Mouse (Mus musculus) lung, postnatal 0 days (tissue): ENCODE data around the gene Wap. TPM values are rescaled to one million over a fixed set of nuclear protein-coding genes. Genes with fewer than 3 reads are reported as not detected.

Experiments
- ATAC-seq: fragments of 200-750 bp; cut with Nextera tagmentation; 2 replicates; pipeline ENCODE4 v1.8.0; 2017; ENCODE audit warnings: moderate library complexity
- DNase-seq: peaks from one replicate; pipeline ENCODE4 v3.0.0-alpha.2; 2016; ENCODE audit warnings: low spot score
- H3K27ac ChIP-seq: fragments of 300-500 bp; sonication (generic); 2 replicates; pipeline ENCODE4 v1.5.1; 2014; ENCODE audit warnings: antibody characterized with exemption, mild to moderate bottlenecking, low read length, mixed read lengths
- H3K27me3 ChIP-seq: fragments of 300-500 bp; sonication (generic); replicated peaks from 2 replicates; pipeline ENCODE4 v1.6.1; 2014; ENCODE audit warnings: low read length, mixed read lengths; ENCODE audit not compliant: insufficient read depth
- H3K36me3 ChIP-seq: fragments of 300-500 bp; sonication (generic); 2 replicates; pipeline ENCODE4 v1.6.1; 2014; ENCODE audit warnings: low read length, mixed read lengths; ENCODE audit not compliant: insufficient read depth
- H3K4me1 ChIP-seq: fragments of 300-500 bp; sonication (generic); 2 replicates; pipeline ENCODE4 v1.6.1; 2014; ENCODE audit warnings: antibody characterized with exemption, low read depth, low read length, mixed read lengths; ENCODE audit not compliant: insufficient read depth
- H3K4me2 ChIP-seq: fragments of 300-500 bp; sonication (generic); replicated peaks from 2 replicates; pipeline ENCODE4 v1.6.1; 2014; ENCODE audit warnings: low read depth, mild to moderate bottlenecking, low read length, moderate library complexity, mixed read lengths
- H3K4me3 ChIP-seq: fragments of 300-500 bp; sonication (generic); 2 replicates; pipeline ENCODE4 v1.5.1; 2014; ENCODE audit warnings: low read depth, low read length
- H3K9ac ChIP-seq: fragments of 300-500 bp; sonication (generic); replicated peaks from 2 replicates; pipeline ENCODE4 v1.6.1; 2014; ENCODE audit warnings: low read depth, mild to moderate bottlenecking
- H3K9me3 ChIP-seq: fragments of 300-500 bp; sonication (generic); 2 replicates; pipeline ENCODE4 v1.6.1; 2016; ENCODE audit warnings: low read length, mixed read lengths
- CTCF ChIP-seq: IDR thresholded peaks from 2 replicates; pipeline ENCODE4 v1.5.1; 2016; ENCODE audit warnings: antibody characterized with exemption, mild to moderate bottlenecking
- EP300 ChIP-seq: IDR thresholded peaks from 2 replicates; pipeline ENCODE4 v1.6.1; 2016; ENCODE audit warnings: antibody characterized with exemption, mild to moderate bottlenecking, control low read depth
- WGBS: fragments of 180-500 bp; shearing (Covaris S2); extraction: QIAGEN DNeasy Blood & Tissue Kit; methylation state at CpG from one replicate; pipeline ENCODE4 v1.1.7; 2014; 5-methylcytosine and 5-hydroxymethylcytosine counted together
- polyA plus RNA-seq: library from polyadenylated mRNA; unstranded; fragments of >200 nt; fragmentation: Nextera tagmentation; extraction: Ambion mirVana; gene quantifications from 2 replicates; pipeline ENCODE4 v1.2.1, GENCODE M21; 2015

Wap gene
- polyA plus RNA-seq, 1 experiment from 2014 or later, result not detected

GRCm38 (mm10) chr11:6675402-6675801 lies 37.0 kb upstream of the Wap start:
- DNase-seq, result peak; percentile 60
- Histone ChIP-seq H3K27me3 (no peaks in the 10 kb centered on the region), H3K9ac (no peak overlapping the region), H3K9me3 (no peaks in the 10 kb centered on the region), H3K4me3 (no peak overlapping the region), H3K4me2 (no peak overlapping the region), H3K27ac (no peak overlapping the region), H3K36me3 (no peaks in the 10 kb centered on the region), H3K4me1 (no peaks in the 10 kb centered on the region)
- TF ChIP-seq EP300 (peak; percentile 82), CTCF (no peak)
- WGBS, result 27% methylated on average over 6 of the region's 7 CpGs
- ATAC-seq, result peak; percentile 82

DNA sequence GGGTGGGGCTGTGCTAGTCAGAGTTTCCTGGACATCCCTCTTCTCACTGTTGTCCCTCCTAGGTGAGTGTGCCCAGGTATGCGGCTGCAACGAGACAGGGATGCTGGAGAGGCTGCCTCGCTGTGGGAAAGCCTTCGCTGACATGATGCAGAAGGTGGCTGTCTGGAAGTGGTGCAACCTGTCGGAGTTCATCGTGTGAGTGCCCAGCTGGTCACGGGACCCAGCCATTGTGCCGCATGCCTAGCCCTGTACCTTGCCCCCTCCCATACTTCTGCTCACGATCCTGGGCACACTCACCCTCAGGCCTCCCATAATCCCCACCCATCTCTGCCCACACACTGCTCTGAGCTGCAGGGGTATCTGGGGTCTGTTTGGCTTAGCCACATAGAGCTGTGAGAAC lies 36.3 kb upstream of the Wap start:
- Histone ChIP-seq H3K27ac (no peak overlapping the region), H3K4me2 (no peak overlapping the region), H3K9me3 (no peaks in the 10 kb centered on the region), H3K36me3 (no peaks in the 10 kb centered on the region), H3K9ac (no peak overlapping the region), H3K27me3 (no peaks in the 10 kb centered on the region), H3K4me1 (no peaks in the 10 kb centered on the region), H3K4me3 (no peak overlapping the region)
- TF ChIP-seq EP300, result no peak
- no peak for TF ChIP-seq CTCF
- ATAC-seq (no peak), DNase-seq (no peak)
- 79% methylated on average over 9 of the region's 9 CpGs for WGBS

GRCm38 (mm10) chr11:6670826-6671225 lies 32.4 kb upstream of the Wap start:
- no peaks in the 10 kb centered on the region for H3K36me3 ChIP-seq

DNA sequence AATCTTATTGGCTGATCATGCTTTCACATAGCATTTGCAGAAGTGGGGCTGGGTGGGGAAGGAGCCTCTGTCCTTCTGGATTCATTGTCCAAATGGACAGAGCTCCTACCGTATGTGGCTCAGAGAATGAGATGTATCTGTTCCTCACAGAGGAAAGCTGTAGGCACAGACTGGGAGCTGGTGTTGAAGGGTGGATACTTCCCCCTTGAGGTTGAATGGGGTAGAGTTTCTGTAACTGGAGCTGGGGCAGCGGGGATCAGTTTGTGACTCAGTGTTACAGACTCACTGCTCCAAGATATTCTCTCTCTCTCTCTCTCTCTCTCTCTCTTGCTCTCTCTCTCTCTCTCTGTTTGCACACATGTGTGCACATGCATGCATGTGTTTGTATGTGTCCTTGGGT lies 31.6 kb upstream of the Wap start:
- H3K27me3 ChIP-seq, result no peaks in the 10 kb centered on the region
- no peak for DNase-seq
- H3K9ac ChIP-seq, result no peak overlapping the region
- no peaks in the 10 kb centered on the region for H3K36me3 ChIP-seq
- H3K9me3 ChIP-seq, result no peaks in the 10 kb centered on the region
- ATAC-seq, result no peak
- H3K27ac ChIP-seq, result no peak overlapping the region
- no peak overlapping the region for H3K4me2 ChIP-seq
- H3K4me3 ChIP-seq, result no peak overlapping the region
- TF ChIP-seq EP300 (no peak), CTCF (peak; percentile 33)
- no peaks in the 10 kb centered on the region for H3K4me1 ChIP-seq
- 49% methylated on average over 2 of the region's 2 CpGs for WGBS

More at GRCm38 (mm10) chr11:6670826-6671225, 32.4 kb upstream of the Wap start:
- no peaks in the 10 kb centered on the region for H3K27me3 ChIP-seq
- no peak for DNase-seq
- TF ChIP-seq CTCF (no peak), EP300 (no peak)
- H3K9ac ChIP-seq, result no peak overlapping the region
- ATAC-seq, result no peak
- H3K4me1 ChIP-seq, result no peaks in the 10 kb centered on the region
- no peak overlapping the region for H3K4me3 ChIP-seq
- H3K27ac ChIP-seq, result no peak overlapping the region
- no peak overlapping the region for H3K4me2 ChIP-seq
- 80% methylated on average over 4 of the region's 4 CpGs for WGBS
- no peaks in the 10 kb centered on the region for H3K9me3 ChIP-seq

GRCm38 (mm10) chr11:6669041-6669440 lies 30.6 kb upstream of the Wap start:
- TF ChIP-seq EP300 (no peak), CTCF (no peak)
- no peak for ATAC-seq
- Histone ChIP-seq H3K4me3 (no peak overlapping the region), H3K9ac (no peak overlapping the region), H3K4me1 (no peaks in the 10 kb centered on the region), H3K27me3 (no peaks in the 10 kb centered on the region), H3K4me2 (no peak overlapping the region), H3K9me3 (no peaks in the 10 kb centered on the region), H3K36me3 (no peaks in the 10 kb centered on the region), H3K27ac (no peak overlapping the region)
- DNase-seq, result no peak
- 63% methylated on average over 9 of the region's 9 CpGs for WGBS

- Histone ChIP-seq H3K9me3 (no peaks in the 10 kb centered on the region), H3K4me2 (no peak overlapping the region), H3K36me3 (no peaks in the 10 kb centered on the region), H3K4me1 (no peaks in the 10 kb centered on the region), H3K4me3 (no peak overlapping the region), H3K27me3 (no peaks in the 10 kb centered on the region), H3K9ac (no peak overlapping the region), H3K27ac (no peak overlapping the region)
- DNase-seq, result no peak
- WGBS, result 63% methylated on average over 2 of the region's 2 CpGs
- no peak for ATAC-seq
- TF ChIP-seq CTCF (no peak), EP300 (no peak)
Observed at GRCm38 (mm10) chr11:6666634-6667033, 28.2 kb upstream of the Wap start.

- no peak overlapping the region for H3K9ac ChIP-seq
- H3K4me1 ChIP-seq, result no peaks in the 10 kb centered on the region
- no peak overlapping the region for H3K4me3 ChIP-seq
- TF ChIP-seq EP300 (no peak), CTCF (no peak)
- no peak overlapping the region for H3K27ac ChIP-seq
- WGBS, result 72% methylated on average over 14 of the region's 14 CpGs
- no peaks in the 10 kb centered on the region for H3K27me3 ChIP-seq
- no peak for ATAC-seq
- H3K36me3 ChIP-seq, result no peaks in the 10 kb centered on the region
- no peak overlapping the region for H3K4me2 ChIP-seq
- DNase-seq, result no peak
- no peaks in the 10 kb centered on the region for H3K9me3 ChIP-seq
Observed at GRCm38 (mm10) chr11:6661206-6661605, 22.8 kb upstream of the Wap start.
